Mouse (Mus musculus) CH12F3 (cell line): ENCODE data around the gene Vmn2r34.
"Not testable (repeated sequence)": the region's sequence is repeated elsewhere in the genome, so short reads cannot be mapped to it uniquely, and the experiment has no call there.

ENCODE experiments used
- in situ Hi-C: fragments of 300-500 bp; cut with MboI; formaldehyde crosslinking; loops from 2 replicates; pipeline ENCODE4 v1.14.3; 2020; ENCODE audit warnings: low sequenced_read_pairs

Vmn2r34 gene

GRCm38 (mm10) chr7:7689413-7689812, at the start of gene Vmn2r34:
Gene Vmn2r34 (minus strand): TSS chr7:7689513.
- in situ Hi-C loops = not testable (repeated sequence)

GRCm38 (mm10) chr7:7674032-7674431, 15.3 kb downstream of the Vmn2r34 start:
- in situ Hi-C loops = not testable (repeated sequence)
